Mouse (Mus musculus) left cerebral cortex, adult 11 months (tissue): ENCODE measurements around the gene Bcr.
"Not testable (repeated sequence)": the region's sequence is repeated elsewhere in the genome, so short reads cannot be mapped to it uniquely, and the experiment has no call there.

ENCODE experiments used
- DNase-seq: peaks from one replicate; pipeline ENCODE4 v3.0.0; 2022; ENCODE audit warnings: low spot score

Gene Bcr

GRCm38 (mm10) chr10:75060217-75060842 is at the start of gene Bcr:
Gene Bcr, plus strand, starts transcription at chr10:75060592.
- no peak for DNase-seq

GRCm38 (mm10) chr10:75010704-75011103 is 49.7 kb upstream of the Bcr start:
- DNase-seq, result no peak

- no peak for DNase-seq
Measured at GRCm38 (mm10) chr10:75015465-75015864, 44.9 kb upstream of the Bcr start.

- no peak for DNase-seq
Measured at GRCm38 (mm10) chr10:75016481-75016880, 43.9 kb upstream of the Bcr start.

- no peak for DNase-seq
Measured at GRCm38 (mm10) chr10:75020271-75020670, 40.1 kb upstream of the Bcr start.

- DNase-seq, result peak; percentile 71
Measured at GRCm38 (mm10) chr10:75021138-75021537, 39.3 kb upstream of the Bcr start.

- no peak for DNase-seq
Measured at GRCm38 (mm10) chr10:75026491-75026890, 33.9 kb upstream of the Bcr start.

GRCm38 (mm10) chr10:75028743-75029142 is 31.6 kb upstream of the Bcr start:
- no peak for DNase-seq

GRCm38 (mm10) chr10:75029677-75030076 is 30.7 kb upstream of the Bcr start:
- no peak for DNase-seq

- DNase-seq, result no peak
Measured at GRCm38 (mm10) chr10:75030234-75030633, 30.2 kb upstream of the Bcr start.

- no peak for DNase-seq
Measured at GRCm38 (mm10) chr10:75031345-75032114, 28.9 kb upstream of the Bcr start.

- DNase-seq, result peak; percentile 59
Measured at GRCm38 (mm10) chr10:75032395-75032794, 28.0 kb upstream of the Bcr start, which contains the start of gene Rsph14. Gene Rsph14, minus strand, starts transcription at chr10:75032586.

- peak; percentile 87 for DNase-seq
Measured at GRCm38 (mm10) chr10:75036883-75037379, 23.5 kb upstream of the Bcr start, which contains the start of gene Rab36. Gene Rab36, plus strand, starts transcription at chr10:75037058.

GRCm38 (mm10) chr10:75042060-75042459 is 18.3 kb upstream of the Bcr start:
- not testable (repeated sequence) for DNase-seq

GRCm38 (mm10) chr10:75044459-75044858 is 15.9 kb upstream of the Bcr start:
- no peak for DNase-seq

GRCm38 (mm10) chr10:75045831-75046230 is 14.6 kb upstream of the Bcr start:
- DNase-seq, result no peak

- no peak for DNase-seq
Measured at GRCm38 (mm10) chr10:75048711-75049110, 11.7 kb upstream of the Bcr start.

- no peak for DNase-seq
Measured at GRCm38 (mm10) chr10:75051364-75052074, 8.9 kb upstream of the Bcr start.

- DNase-seq, result no peak
Measured at GRCm38 (mm10) chr10:75052902-75053301, 7.5 kb upstream of the Bcr start.

GRCm38 (mm10) chr10:75053655-75054054 is 6.7 kb upstream of the Bcr start:
- no peak for DNase-seq

- no peak for DNase-seq
Measured at GRCm38 (mm10) chr10:75054125-75054524, 6.3 kb upstream of the Bcr start.

- DNase-seq, result no peak
Measured at GRCm38 (mm10) chr10:75055672-75056071, 4.7 kb upstream of the Bcr start.

- DNase-seq, result no peak
Measured at GRCm38 (mm10) chr10:75056255-75056654, 4.1 kb upstream of the Bcr start.
